Mouse (Mus musculus): ENCODE measurements around the gene Cilp2. TPM values are rescaled to one million over a fixed set of nuclear protein-coding genes. Genes with fewer than 3 reads are reported as not detected.

Cilp2 gene
- total RNA-seq (2021): 1 to 10 TPM; 4.5 to 4.7 TPM

- intact Hi-C loops (cut with DNase I): no loop called here
Observed at GRCm38 (mm10) chr8:69887289-69888243, at the start of gene Cilp2. Cilp2 (minus strand) TSS chr8:69887687.

GRCm38 (mm10) chr8:69936050-69936794, 48.7 kb upstream of the Cilp2 start:
- intact Hi-C loops (cut with DNase I): no loop called here

More at GRCm38 (mm10) chr8:69887289-69888243, at the start of gene Cilp2:
- DNase-seq: no peak

GRCm38 (mm10) chr8:69935431-69935830, 47.9 kb upstream of the Cilp2 start:
- DNase-seq: no peak
- intact Hi-C loops (cut with DNase I): no loop called here

More at GRCm38 (mm10) chr8:69936050-69936794, 48.7 kb upstream of the Cilp2 start:
- DNase-seq: no peak

GRCm38 (mm10) chr8:69934582-69934981, 47.1 kb upstream of the Cilp2 start:
- no peak for DNase-seq
- intact Hi-C loops (cut with DNase I): no loop called here

GRCm38 (mm10) chr8:69933811-69934210, 46.3 kb upstream of the Cilp2 start:
- intact Hi-C loops (cut with DNase I): no loop called here
- DNase-seq: no peak

- intact Hi-C loops (cut with DNase I): no loop called here
- DNase-seq: no peak
Observed at GRCm38 (mm10) chr8:69926901-69927300, 39.4 kb upstream of the Cilp2 start.

GRCm38 (mm10) chr8:69923986-69924385, 36.5 kb upstream of the Cilp2 start:
- DNase-seq: no peak
- intact Hi-C loops (cut with DNase I): no loop called here

GRCm38 (mm10) chr8:69921141-69921540, 33.7 kb upstream of the Cilp2 start:
- DNase-seq: no peak
- intact Hi-C loops (cut with DNase I): no loop called here

GRCm38 (mm10) chr8:69919876-69920662, 32.6 kb upstream of the Cilp2 start:
- no peak for DNase-seq

GRCm38 (mm10) chr8:69919010-69919409, 31.5 kb upstream of the Cilp2 start:
- intact Hi-C loops (cut with DNase I): loop anchor here (10.0 kb wide), 3 partner anchors 116 to 316 kb away; partner anchors contain the start of genes Armc6 and Sugp2
- peak; percentile 66 for DNase-seq

More at GRCm38 (mm10) chr8:69919876-69920662, 32.6 kb upstream of the Cilp2 start:
- intact Hi-C loops (cut with DNase I): loop anchor here (10.0 kb wide), 3 partner anchors 115 to 315 kb away; partner anchors contain the start of genes Armc6 and Sugp2

GRCm38 (mm10) chr8:69918506-69918905, 31.0 kb upstream of the Cilp2 start:
- DNase-seq: no peak
- intact Hi-C loops (cut with DNase I): loop anchor here (10.0 kb wide), 3 partner anchors 116 to 316 kb away; partner anchors contain the start of genes Armc6 and Sugp2

GRCm38 (mm10) chr8:69915748-69916147, 28.3 kb upstream of the Cilp2 start:
- intact Hi-C loops (cut with DNase I): loop anchor here (10.0 kb wide), 3 partner anchors 119 to 319 kb away; partner anchors contain the start of genes Armc6 and Sugp2
- peak; percentile 46 for DNase-seq

- DNase-seq: no peak
- intact Hi-C loops (cut with DNase I): loop anchor here (10.0 kb wide), 3 partner anchors 120 to 320 kb away; partner anchors contain the start of genes Armc6 and Sugp2
Observed at GRCm38 (mm10) chr8:69914526-69914925, 27.0 kb upstream of the Cilp2 start.

- intact Hi-C loops (cut with DNase I): loop anchor here (10.0 kb wide), 3 partner anchors 122 to 322 kb away; partner anchors contain the start of genes Armc6 and Sugp2
- DNase-seq: no peak
Observed at GRCm38 (mm10) chr8:69912478-69913074, 25.1 kb upstream of the Cilp2 start.

GRCm38 (mm10) chr8:69911917-69912316, 24.4 kb upstream of the Cilp2 start:
- intact Hi-C loops (cut with DNase I): loop anchor here (10.0 kb wide), 3 partner anchors 123 to 323 kb away; partner anchors contain the start of genes Armc6 and Sugp2
- DNase-seq: no peak

- intact Hi-C loops (cut with DNase I): no loop called here
- DNase-seq: no peak
Observed at GRCm38 (mm10) chr8:69907106-69907505, 19.6 kb upstream of the Cilp2 start.

GRCm38 (mm10) chr8:69906260-69906659, 18.8 kb upstream of the Cilp2 start:
- DNase-seq: no peak
- intact Hi-C loops (cut with DNase I): no loop called here

GRCm38 (mm10) chr8:69904096-69904495, 16.6 kb upstream of the Cilp2 start:
- DNase-seq: no peak
- intact Hi-C loops (cut with DNase I): no loop called here

GRCm38 (mm10) chr8:69903063-69903542, 15.6 kb upstream of the Cilp2 start:
- DNase-seq: peak; percentile 100
- intact Hi-C loops (cut with DNase I): no loop called here
